Mouse (Mus musculus): Measurements from ENCODE around the gene Asb8.

Asb8 gene

DNA sequence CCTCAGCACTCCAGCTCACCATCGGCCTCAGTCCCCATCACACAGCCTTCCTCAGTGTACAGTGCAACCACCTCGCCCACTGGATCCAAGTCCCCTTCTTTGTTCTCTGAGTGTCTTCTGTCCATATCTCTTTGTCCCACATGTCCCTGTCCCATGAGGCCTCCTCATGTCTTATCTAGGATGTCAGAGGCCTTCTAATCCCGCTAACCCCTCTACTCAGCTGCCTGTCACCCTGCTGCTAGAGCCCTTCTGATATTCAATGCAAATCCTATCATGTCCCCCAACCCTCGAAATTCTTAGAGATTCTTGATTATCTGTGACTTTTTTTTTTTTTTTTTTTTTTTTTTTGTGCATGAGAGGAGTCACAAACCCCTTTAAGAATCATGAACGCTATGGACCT is 49.1 kb downstream of the Asb8 start:
- no peak for DNase-seq (ENCODE audit: low spot score in 2 of 2)

DNA sequence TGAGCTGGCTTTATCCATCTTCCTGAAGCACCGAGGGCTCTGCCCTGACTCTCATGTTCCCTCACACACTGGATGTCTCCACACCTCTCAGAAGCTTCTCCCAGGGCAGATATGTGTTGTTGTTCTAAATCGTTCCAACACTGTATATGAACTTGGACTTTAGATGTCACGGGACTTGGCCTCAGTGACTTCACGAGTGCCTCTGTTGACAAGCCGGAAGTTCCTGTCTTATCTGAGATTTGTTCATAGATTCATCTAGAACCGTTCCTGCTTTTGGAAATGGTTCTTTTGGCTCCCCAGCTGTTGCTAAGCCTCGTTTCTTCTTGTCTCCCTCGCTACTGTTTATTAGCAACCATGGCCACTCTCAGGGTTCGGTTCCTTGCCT is 49.7 kb downstream of the Asb8 start:
- no peak for DNase-seq (ENCODE audit: low spot score in 2 of 2)

GRCm38 (mm10) chr15:98114852-98115778 is 50.3 kb downstream of the Asb8 start:
- no peak for DNase-seq (ENCODE audit: low spot score in 2 of 2)

- DNase-seq (ENCODE audit: low spot score in 2 of 2), result no peak
Observed at GRCm38 (mm10) chr15:98114098-98114851, 51.1 kb downstream of the Asb8 start.

- no peak for DNase-seq (ENCODE audit: low spot score in 2 of 2)
Observed at GRCm38 (mm10) chr15:98111791-98112190, 53.6 kb downstream of the Asb8 start.

DNA sequence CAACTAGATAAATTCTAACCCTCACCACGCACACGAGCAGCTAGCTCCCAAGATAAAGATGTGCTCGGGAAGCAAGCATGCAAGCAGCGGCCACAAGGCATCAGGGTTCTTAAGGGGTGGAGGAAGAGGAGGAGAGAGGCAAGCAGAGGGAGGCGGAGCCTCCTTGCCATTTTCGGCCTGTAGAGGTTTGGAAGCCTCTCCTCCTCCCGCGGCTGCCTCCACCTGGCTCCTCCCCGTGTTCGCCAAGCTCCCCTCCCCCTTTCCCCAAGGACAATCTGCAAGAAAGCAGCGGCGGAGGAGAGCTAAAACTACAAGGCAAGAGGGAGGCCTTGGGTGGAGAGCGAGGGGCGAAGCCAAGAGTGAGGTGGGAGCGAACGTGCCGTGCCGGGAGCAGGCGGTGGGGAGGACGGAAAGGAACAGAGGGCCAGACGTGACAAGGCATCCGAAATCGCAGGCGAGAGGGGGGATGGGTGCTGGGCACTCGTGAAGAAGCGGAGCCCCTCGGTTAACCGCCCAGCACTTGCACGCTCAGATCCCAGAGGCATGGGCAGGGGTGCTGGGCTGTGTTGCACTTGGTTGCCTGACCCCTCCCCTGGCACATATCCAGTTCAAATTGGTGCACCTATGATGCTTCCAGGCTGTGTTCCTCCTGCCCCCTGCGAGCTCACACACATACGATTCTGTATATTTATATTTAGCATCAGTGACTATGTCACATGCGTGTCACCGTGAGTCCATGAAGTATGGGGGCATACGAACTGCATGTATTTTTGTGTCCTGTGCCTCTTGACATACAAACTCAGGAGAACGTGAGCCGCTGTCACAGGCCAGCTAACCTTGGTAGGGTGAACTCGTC is 56.9 kb downstream of the Asb8 start:
- peak; percentile 90 for DNase-seq (ENCODE audit: low spot score in 2 of 2)

GRCm38 (mm10) chr15:98107703-98108296 is 57.6 kb downstream of the Asb8 start:
- no peak for DNase-seq (ENCODE audit: low spot score in 2 of 2)

DNA sequence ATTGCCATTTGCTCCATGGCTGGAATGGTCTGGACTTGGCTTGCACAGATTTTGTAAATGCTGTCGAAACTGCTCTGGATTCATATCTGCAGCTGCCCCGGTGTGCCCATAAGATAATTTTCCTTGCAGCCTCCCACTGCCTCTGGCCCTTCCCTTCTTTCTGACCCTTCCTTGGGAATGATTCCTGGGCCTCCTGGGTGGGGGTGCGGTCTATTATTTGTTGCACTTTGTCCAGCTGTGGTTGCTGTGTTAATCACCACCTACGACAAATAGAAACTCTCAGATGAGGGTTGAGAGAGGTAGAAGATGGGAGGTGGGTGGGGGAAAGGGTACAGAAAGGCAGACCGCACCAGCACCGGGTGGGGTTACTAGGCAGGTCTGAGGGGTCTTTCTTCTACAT is 58.2 kb downstream of the Asb8 start:
- no peak for DNase-seq (ENCODE audit: low spot score in 2 of 2)

DNA sequence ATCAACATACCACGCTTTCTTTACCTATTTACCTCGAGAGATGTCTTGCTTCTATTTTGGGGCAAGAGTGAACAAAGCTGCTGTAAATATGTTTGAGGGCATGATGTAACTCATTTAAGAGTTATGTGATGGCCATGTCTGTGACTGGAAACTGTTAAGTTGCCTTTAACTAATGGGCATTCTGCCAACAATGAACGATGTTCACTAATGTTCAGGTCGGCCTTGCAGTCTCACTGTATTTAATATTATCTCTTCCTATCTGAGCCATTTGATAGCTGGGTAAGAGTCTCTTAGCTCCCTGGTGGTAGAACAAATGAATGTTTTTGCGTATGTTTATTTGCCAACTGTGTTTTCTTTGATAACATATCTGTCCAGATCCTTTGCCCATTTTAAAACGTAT is 58.9 kb downstream of the Asb8 start:
- DNase-seq (ENCODE audit: low spot score in 2 of 2), result no peak

- no peak for DNase-seq (ENCODE audit: low spot score in 2 of 2)
Observed at GRCm38 (mm10) chr15:98102401-98102800, 63.0 kb downstream of the Asb8 start.

DNA sequence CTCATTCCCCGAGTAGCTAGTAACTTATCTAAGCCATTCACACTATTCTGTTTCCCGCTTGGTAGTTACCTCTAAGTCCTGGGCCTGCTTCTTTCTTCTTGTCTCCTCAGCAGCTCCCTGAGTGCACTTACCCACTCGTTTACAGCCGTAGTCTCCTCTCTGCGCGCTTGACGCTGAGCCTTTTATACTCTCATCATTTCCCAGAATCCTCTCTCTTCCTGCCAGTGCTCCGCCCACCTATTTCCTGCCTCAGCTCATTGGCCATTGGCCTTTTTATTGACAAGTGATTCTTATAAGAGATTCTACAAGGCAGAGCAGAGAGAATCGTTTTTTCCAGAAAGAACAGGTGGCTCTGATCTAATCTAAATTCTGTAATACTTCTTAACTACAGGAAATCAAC is 66.9 kb downstream of the Asb8 start:
- no peak for DNase-seq (ENCODE audit: low spot score in 2 of 2)

- no peak for DNase-seq (ENCODE audit: low spot score in 2 of 2)
Observed at GRCm38 (mm10) chr15:98096957-98097356, 68.5 kb downstream of the Asb8 start.

DNA sequence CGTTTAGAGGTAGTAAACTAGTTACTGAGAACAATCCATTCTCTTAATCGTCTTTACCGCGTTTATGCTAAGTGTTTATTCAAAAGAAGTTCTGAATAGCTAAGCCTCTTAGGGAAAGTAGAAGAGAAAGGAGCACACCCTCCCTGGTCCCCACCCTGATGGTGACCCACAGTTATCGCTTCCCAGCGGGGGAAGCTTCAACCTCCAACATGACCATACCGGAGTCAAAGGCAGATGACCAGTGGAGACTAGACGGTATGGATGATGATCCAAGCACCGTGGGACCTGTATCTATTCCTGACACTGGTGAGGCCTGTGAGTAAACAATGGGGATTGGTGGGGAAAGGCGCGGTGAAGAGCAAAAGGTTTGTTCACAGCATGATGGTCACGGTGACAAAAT is 70.5 kb downstream of the Asb8 start:
- DNase-seq (ENCODE audit: low spot score in 2 of 2), result no peak

- peak; percentile 90 for DNase-seq (ENCODE audit: low spot score in 2 of 2)
Observed at GRCm38 (mm10) chr15:98093121-98094011, 72.1 kb downstream of the Asb8 start, which contains the start of gene Senp1. Gene Senp1 (minus strand): TSS chr15:98093744.

DNA sequence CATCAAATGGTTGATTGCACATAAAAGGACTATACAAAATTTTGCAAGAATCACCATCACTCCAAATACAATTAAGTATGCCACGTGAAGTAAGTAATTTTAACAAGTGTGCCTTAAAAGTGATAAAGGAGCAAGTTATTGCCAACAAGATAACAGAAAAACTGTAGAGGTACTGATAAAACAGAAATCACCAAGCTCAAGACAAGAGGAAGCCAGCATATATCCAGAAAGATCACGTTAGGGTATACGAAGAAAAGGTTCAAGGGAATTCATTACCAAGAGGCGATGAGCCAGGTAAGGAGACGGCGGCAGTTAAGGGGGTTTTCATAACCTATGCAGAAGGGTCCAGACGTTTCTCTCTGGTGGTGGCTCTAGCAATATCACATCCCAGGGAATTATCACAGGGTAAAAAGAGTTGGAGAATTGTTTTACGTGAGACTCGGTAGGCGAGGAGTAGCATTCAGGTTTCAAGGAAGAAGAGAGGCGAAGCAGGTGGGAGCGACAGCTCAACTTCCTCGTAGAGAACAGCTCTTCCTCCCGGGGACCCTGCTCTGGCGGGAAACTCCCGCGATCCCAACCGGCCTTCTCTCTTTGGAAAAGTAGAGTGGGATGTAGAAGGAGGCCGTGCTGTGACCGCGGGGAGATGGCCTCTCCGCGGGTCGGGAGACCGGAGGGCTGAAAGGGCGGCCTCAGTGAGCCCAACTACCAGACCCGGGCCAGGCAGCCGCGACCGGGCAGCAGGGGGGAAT is 72.9 kb downstream of the Asb8 start, which contains the start of gene Pfkm:
Gene Pfkm (plus strand): TSS at position 218 of the 749 bp plus-strand sequence.
- peak in 1 of 2 experiments; percentile 34 for DNase-seq (ENCODE audit: low spot score in 2 of 2)

DNA sequence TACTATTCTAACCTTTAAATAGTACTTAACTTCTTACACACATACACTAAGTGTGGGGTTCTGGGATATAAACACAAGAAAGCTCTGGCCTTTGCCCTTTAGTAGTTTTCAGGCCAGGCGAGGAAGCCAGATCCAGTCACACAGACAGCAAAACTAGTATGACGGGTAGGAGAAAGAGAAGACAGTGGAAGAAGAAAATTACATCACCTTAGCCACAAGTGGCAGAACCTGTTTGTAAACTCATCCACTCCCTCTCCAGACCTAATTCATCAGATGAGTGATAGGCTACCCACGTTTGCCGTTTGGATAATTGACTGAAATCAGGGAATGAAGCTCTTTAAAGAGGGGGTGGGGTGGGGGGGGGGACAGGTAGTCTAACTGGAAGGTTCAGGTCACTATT is 73.6 kb downstream of the Asb8 start:
- DNase-seq (ENCODE audit: low spot score in 2 of 2), result no peak

- no peak for DNase-seq (ENCODE audit: low spot score in 2 of 2)
Observed at GRCm38 (mm10) chr15:98089421-98090183, 75.8 kb downstream of the Asb8 start.

GRCm38 (mm10) chr15:98088889-98089288 is 76.5 kb downstream of the Asb8 start:
- DNase-seq (ENCODE audit: low spot score in 2 of 2), result no peak

All from right cerebral cortex, adult 2 months (tissue).